ENCODE assay signal across 8 mouse cellular contexts in the genomic region with DNA sequence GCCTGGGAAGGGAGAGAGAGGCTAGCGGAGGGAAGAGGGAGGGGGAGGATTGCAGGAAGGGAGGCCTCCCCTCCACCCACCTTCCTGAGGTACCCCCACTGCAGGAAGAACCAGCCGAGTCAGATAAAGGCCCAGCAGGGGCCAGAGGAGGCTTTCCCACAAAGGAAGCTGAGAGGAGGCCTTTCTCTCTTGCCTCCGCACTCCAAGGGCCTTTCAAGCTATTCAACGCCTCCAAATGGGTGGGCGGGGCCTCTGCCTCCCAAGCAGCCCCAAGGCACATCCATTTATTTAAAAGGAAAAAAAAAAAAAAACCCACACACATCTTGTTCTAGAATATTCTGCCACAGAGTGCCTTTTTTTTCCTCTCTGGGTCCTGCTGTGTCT.
DNase-seq lines count a peak whose midpoint lies in the region; ATAC-seq lines count a peak whose summit lies in the region.

No protein-coding gene starts in this region.

- WGBS in heart, embryonic 12.5 days: 10% methylated on average over 5 of the region's 5 CpGs
- WGBS in embryonic facial prominence, embryonic 15.5 days: 14% methylated on average over 5 of the region's 5 CpGs
- 8% methylated on average over 5 of the region's 5 CpGs for WGBS in midbrain, embryonic 16.5 days

- peak overlapping the region; percentile 53; the same call in 1 of the 2 replicates for H3K4me2 ChIP-seq in heart, embryonic 12.5 days
- H3K4me2 ChIP-seq in embryonic facial prominence, embryonic 15.5 days (replicated peaks): peak overlapping the region; percentile 33; the same call in 1 of the 2 replicates
- no peak overlapping the region for H3K4me2 ChIP-seq in midbrain, embryonic 16.5 days (ENCODE audit: low read length)

- ATAC-seq in heart, embryonic 12.5 days (ENCODE audit: insufficient number of reproducible peaks, low FRiP score): peak; percentile 49; the same call in 1 of the 2 replicates
- ATAC-seq in embryonic facial prominence, embryonic 15.5 days (ENCODE audit: insufficient number of reproducible peaks, low FRiP score, low TSS enrichment, low read depth): peak; percentile 1; the same call in 1 of the 2 replicates
- ATAC-seq in midbrain, embryonic 16.5 days: no peak

- 0 out of 2 replicates have a peak, but pooled peaks cover 3% of the 10 kb centered on the region for H3K36me3 ChIP-seq in heart, embryonic 12.5 days
- H3K36me3 ChIP-seq in embryonic facial prominence, embryonic 15.5 days: no peaks in the 10 kb centered on the region
- H3K36me3 ChIP-seq in midbrain, embryonic 16.5 days (ENCODE audit: control insufficient read depth, insufficient read depth, low read length): no peaks in the 10 kb centered on the region

- H3K27me3 ChIP-seq in heart, embryonic 12.5 days (replicated peaks): no peaks in the 10 kb centered on the region
- no peaks in the 10 kb centered on the region for H3K27me3 ChIP-seq in embryonic facial prominence, embryonic 15.5 days
- H3K27me3 ChIP-seq in midbrain, embryonic 16.5 days (ENCODE audit: control insufficient read depth, insufficient read depth, low read depth, low read length): no peaks in the 10 kb centered on the region

- no peak for DNase-seq in heart, adult 8-10 months (ENCODE audit: low spot score)
- peak; percentile 100 for DNase-seq in ES-CJ7 (ENCODE audit: low read depth, low spot score)
- DNase-seq in kidney, postnatal 14 days: peak; percentile 59
- no peak for DNase-seq in layer of hippocampus, postnatal 25 days (ENCODE audit: extremely low spot score in 1 of 2, low spot score in 1 of 2)
- no peak for DNase-seq in right cerebral cortex, adult 2 months (ENCODE audit: low spot score in 2 of 2)

- 0 out of 2 replicates have a peak, but pooled peaks cover 6% of the 10 kb centered on the region for H3K9me3 ChIP-seq in heart, embryonic 12.5 days (replicated peaks)
- H3K9me3 ChIP-seq in embryonic facial prominence, embryonic 15.5 days (replicated peaks): no peaks in the 10 kb centered on the region
- no peaks in the 10 kb centered on the region for H3K9me3 ChIP-seq in midbrain, embryonic 16.5 days (replicated peaks; ENCODE audit: control insufficient read depth, low read length, poor library complexity, severe bottlenecking)

- peak overlapping the region; percentile 42 for H3K27ac ChIP-seq in heart, embryonic 12.5 days (ENCODE audit: poor library complexity, severe bottlenecking)
- H3K27ac ChIP-seq in embryonic facial prominence, embryonic 15.5 days (replicated peaks): peak overlapping the region; percentile 71
- H3K27ac ChIP-seq in midbrain, embryonic 16.5 days (ENCODE audit: low read length): peak overlapping the region; percentile 84

- H3K9ac ChIP-seq in heart, embryonic 12.5 days: peak overlapping the region; percentile 47; the same call in 1 of the 2 replicates
- no peak overlapping the region for H3K9ac ChIP-seq in embryonic facial prominence, embryonic 15.5 days
- H3K9ac ChIP-seq in midbrain, embryonic 16.5 days (ENCODE audit: low read depth, low read length): peak overlapping the region; percentile 49; the same call in 1 of the 2 replicates

- peaks cover 60% of the 10 kb centered on the region for H3K4me1 ChIP-seq in heart, embryonic 12.5 days (replicated peaks)
- peaks cover 61% of the 10 kb centered on the region for H3K4me1 ChIP-seq in embryonic facial prominence, embryonic 15.5 days
- H3K4me1 ChIP-seq in midbrain, embryonic 16.5 days (ENCODE audit: control insufficient read depth, insufficient read depth, low read length): peaks cover 23% of the 10 kb centered on the region

- H3K4me3 ChIP-seq in heart, embryonic 12.5 days: no peak overlapping the region
- no peak overlapping the region for H3K4me3 ChIP-seq in embryonic facial prominence, embryonic 15.5 days (replicated peaks)
- H3K4me3 ChIP-seq in midbrain, embryonic 16.5 days (ENCODE audit: low read depth, low read length): no peak overlapping the region

Comparison
In these comparisons a context has a peak if more than half of its experiments do, and no peak if none do; other contexts are left out.
1. DNase-seq: peak in ES-CJ7 (single experiment) and kidney, postnatal 14 days (single experiment); none in heart, adult 8-10 months (single experiment), layer of hippocampus, postnatal 25 days (0 of 2) and right cerebral cortex, adult 2 months (0 of 2).
2. Peak in every context shown above with its lines, with median percentiles within 50 percentile points of each other: H3K27ac ChIP-seq.